Mouse (Mus musculus): ENCODE measurements around the gene Thrap3.
"Not testable (repeated sequence)": the region's sequence is repeated elsewhere in the genome, so short reads cannot be mapped to it uniquely, and the experiment has no call there.

Thrap3 gene

DNA sequence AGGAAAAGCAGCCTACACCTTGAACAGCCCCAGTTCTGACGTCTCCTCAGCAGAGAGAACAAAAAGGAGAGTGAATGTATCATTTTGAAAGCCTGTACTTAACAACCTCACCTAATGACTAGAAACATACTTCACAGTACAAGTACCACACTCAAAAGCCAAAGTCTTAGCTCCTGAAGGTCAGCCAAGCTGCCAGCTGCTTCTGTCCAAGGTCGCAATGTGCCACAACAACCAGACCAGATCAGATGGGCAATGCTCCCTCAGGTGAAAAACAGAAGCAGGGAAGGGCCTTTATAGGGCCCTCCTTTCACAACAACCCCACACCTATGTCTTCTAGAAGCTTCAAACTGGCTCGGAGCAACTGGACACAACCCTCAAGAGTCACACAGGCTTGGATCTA, 36.5 kb downstream of the Thrap3 start:
- no peak for DNase-seq (ENCODE audit: low spot score in 2 of 2)

DNA sequence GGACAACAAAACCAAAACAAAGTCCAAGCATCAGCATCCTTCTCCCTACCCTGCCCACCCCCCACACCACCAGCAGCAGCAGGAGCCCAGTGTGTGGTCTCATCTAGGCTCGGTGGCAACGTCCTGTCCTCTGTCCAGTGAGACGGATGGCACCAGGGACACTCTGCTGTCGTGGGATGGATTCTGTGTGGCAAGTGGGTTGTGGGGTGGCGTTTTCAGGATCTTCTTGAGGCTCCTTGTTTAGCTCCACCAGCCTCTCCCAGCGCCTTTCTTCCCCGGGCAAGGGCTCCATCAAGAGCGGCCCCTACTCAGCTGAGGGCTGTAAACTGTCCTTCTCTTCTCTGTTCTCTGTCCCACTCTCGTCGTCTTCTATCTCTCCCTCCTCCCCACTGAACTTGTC, 37.5 kb downstream of the Thrap3 start:
- not testable (repeated sequence) for DNase-seq (ENCODE audit: low spot score in 2 of 2)

DNA sequence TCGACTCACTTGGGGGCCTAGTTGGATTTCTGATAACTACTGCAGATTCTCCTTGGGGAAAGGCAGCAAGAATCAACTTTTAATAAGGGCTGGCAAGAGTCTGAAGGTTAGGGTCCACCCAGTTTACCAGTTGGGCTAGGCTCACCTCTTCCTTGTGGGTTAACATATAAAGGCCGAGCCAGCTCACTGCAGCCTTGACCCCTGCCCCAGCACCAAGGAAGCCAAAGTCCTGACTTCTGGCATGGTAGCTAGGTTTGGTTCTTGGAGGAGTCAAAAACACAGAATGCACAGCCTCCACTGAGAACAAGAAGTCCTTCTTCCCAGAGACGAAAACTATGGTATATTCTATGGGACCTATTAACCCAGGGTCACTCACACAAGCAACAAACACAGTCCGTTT, 38.9 kb downstream of the Thrap3 start:
- no peak for DNase-seq (ENCODE audit: low spot score in 2 of 2)

DNA sequence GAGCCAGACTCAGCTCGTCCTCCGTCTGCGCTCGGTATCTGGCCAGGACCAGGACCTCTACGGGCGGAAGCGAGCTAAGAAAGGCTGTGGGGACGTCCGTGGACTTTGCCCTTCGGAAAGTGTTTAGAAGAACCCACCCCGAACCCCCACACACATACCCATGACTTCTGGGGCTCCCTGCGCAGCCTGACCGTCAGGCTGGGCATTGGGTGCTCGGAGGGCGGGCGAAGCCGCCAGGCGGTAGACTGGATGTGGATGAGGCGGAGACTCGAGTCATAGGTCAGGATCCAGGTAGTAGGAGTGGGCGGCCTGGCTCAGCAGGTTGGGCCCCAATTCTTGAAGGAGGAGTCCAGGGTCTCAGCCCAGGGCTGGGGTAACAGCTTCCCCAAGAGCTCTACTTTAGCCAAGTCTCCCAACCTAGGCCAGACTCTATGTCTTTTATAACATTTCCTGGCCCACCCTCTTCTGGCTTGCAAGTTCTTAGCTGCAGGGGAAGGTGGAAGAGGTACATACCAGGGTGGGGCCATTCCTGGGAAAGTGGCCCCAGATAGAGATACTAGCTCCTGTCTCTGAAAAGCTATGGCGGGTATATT, 39.4 kb downstream of the Thrap3 start, which contains the start of gene Sh3d21:
Gene Sh3d21, minus strand, starts transcription at position 425 of the 593 bp plus-strand sequence.
- DNase-seq (ENCODE audit: low spot score in 2 of 2), result no peak

DNA sequence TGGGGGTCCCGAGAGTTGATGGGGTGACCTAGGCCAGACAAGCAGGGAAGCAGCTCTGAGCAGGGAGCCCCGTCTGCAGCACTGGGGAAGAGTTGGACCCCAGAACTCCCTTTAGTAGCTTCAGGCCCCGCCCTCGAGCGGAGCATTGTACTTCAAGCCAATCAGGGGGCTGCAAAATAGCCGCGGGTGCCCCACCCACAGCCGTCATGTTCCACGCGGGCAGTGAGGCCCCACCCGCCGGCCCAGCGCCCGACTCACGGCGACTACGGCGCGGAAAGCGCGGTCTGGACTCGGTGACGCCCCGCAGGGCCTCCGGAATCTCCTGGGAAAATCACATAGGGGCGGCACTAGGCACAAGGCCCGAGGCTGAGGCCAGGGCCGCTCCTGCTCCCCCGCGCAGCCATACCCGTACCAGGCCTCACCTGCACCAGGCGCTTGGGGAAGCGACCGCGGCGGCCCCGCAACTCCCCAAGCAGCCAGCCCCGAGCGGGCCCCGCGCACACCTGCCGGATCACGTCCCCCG, 40.0 kb downstream of the Thrap3 start:
- DNase-seq (ENCODE audit: low spot score in 2 of 2), result peak; percentile 78 to 83

DNA sequence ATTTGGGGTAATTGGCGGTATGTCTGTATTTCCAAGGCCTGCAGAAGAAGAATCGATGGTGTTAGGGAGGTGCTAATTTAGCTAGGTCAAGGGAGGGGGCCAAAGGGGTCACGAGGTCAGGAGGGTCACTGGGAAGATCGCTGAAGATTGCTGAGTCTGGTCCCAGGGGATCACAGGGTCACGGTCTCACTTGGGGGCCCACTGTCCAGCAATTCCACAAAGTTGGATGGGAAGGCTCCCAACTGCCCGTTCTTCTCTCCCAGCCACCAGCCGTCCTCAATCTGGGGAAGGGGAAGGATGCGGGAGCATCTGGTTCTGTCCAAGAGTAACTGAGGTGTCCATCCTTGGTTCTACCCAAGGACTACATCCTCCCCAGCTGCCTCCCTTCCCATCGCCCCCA, 40.6 kb downstream of the Thrap3 start:
- DNase-seq (ENCODE audit: low spot score in 2 of 2), result no peak

DNA sequence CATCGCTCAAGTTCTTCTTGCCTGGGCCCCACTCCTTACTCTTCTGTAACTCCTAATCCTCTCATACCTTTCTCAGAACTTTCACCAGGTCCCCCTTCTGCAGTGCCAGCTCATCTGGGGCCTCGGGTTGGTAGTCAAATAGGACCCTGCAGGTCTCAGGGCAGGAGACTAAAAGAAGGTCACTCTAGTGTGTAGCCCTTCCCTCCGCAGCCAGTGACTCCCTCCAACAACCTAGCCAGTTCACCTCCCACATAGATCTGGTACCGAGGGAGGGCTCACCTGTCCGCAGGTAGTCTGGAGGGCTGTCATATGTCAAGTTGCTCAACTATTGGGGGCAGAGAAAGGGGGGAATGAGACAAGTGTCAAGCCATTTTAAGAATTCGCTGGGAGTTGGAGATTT, 41.1 kb downstream of the Thrap3 start:
- no peak for DNase-seq (ENCODE audit: low spot score in 2 of 2)

DNA sequence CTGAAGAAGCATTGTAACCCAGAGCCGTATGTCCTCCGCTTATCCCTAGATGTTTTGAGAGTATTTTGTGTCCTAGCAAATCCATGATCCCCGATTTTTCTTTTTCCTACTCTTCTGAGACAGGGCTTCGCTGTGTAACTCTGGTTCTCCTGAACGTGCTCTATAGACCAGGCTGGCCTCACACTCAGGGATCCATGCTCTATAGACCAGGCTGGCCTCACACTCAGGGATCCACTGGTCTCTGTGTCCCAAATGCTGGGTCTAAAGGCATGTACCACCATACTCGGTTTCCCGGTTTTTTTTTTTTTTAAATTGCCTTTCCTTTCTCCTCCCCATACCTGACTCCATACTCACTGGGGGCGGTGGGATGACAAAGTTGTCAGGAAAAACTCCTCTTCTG, 41.6 kb downstream of the Thrap3 start:
- no peak for DNase-seq (ENCODE audit: low spot score in 2 of 2)

DNA sequence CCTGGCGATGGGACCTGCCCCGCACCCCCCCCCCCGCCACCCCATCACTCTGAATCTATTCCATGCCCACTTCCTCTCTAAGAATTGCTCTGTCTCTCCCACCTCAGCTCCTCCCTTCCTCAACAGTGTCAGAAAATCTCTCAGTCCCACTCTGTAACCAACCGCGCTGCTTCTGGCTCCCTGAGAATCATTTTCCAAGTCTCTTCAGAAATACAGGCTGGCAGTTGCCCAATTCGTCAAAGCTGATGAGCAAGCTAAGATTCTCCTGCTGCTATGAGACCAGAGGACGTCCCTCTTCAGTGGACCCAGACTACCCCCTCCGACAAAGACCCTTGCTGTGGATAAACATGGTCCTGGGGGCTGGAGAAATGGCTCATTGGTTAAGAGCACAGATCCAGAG, 43.1 kb downstream of the Thrap3 start:
- DNase-seq (ENCODE audit: low spot score in 2 of 2), result peak; percentile 32 to 44

DNA sequence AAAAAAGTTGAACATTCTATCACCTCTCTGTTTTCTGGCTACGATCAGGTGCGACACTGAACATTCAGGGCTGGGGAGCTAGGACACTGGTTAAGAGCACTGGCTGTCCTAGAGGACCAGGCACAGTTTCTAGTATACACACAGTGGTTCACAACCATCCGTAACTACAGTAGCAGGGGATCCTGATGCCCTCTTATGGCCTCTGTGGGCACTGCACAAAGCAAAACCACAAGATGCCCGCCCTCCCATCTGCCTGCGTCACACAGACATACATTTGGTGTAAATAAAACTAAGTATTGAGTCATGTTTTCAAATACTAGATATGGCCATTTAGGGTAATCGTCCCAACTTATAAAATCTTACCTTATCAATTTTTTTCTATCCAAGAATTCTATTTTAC, 45.0 kb downstream of the Thrap3 start:
- DNase-seq (ENCODE audit: low spot score in 2 of 2), result no peak

DNA sequence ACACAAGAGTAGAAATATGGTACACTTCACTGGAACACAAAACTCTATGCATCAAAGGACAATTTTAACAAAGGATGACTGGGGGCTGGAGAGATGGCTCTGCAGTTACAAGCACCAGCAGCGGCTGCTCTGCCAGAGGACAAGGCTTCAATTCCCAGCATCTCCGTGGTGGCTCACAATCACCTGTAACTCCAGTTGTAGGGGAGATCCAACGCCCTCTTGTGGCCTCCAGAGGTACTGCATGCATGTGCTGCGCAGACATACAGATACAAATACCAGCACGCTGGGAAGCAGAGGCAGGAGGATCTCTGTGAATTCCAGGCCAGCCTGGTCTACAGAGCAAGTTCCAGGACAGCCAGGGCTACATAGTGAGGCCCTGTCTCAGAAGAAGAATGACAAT, 45.9 kb downstream of the Thrap3 start:
- no peak for DNase-seq (ENCODE audit: low spot score in 2 of 2)

DNA sequence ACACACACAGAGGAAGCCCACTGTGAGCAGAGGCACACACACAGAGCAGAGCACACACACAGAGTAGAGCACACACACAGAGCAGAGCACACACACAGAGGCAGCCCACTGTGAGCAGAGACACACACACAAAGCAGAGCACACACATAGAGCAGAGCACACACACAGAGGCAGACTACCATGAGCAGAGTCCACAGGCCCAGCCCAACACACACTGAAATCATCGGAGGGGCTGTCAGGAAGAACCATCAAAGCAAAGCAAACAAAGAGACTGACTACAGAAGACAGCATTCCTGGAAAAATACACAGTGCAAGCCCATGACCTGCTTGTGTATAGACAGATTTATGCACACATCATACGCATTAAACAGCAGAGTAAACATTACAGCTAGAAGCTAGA, 46.7 kb downstream of the Thrap3 start:
- no peak for DNase-seq (ENCODE audit: low spot score in 2 of 2)

DNA sequence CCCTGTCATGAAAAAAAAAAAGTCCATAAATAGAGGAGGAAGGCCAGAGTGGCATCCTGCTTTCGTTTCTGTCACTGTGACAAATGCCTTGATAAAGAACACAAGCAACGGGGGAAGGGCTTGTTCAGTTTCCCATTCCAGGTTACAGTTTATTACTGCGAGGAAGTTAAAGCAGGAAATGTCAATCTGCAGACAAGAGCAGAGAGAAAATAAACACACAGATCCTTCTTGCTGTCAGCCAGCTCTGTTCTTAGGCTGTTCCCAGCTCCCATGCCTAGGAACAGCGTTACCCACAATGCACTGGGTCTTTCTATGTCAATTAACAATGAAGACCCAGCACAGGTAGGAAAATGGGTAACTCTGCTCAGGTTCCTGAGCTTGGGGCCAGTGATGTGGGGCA, 47.4 kb downstream of the Thrap3 start:
- DNase-seq (ENCODE audit: low spot score in 2 of 2), result no peak

DNA sequence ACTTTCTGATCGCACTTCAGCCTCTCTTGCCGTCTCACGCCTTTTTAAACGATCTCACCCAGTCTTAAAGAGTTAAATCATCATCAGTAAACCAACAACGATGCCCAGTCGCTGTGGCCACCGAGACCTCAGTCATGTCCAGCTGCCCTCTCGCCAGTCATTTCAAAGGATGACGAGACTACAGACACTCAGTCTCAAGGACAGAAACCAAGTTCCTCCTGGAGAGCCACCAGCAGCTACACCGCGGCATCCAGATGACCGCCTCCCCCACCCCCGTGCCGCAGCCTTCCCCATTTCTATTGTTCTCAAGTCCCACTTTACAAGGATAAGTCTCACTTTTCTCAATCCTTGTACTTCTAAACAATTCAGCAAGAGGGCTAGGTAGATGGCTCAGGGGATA, 49.7 kb downstream of the Thrap3 start:
- DNase-seq (ENCODE audit: low spot score in 2 of 2), result no peak

DNA sequence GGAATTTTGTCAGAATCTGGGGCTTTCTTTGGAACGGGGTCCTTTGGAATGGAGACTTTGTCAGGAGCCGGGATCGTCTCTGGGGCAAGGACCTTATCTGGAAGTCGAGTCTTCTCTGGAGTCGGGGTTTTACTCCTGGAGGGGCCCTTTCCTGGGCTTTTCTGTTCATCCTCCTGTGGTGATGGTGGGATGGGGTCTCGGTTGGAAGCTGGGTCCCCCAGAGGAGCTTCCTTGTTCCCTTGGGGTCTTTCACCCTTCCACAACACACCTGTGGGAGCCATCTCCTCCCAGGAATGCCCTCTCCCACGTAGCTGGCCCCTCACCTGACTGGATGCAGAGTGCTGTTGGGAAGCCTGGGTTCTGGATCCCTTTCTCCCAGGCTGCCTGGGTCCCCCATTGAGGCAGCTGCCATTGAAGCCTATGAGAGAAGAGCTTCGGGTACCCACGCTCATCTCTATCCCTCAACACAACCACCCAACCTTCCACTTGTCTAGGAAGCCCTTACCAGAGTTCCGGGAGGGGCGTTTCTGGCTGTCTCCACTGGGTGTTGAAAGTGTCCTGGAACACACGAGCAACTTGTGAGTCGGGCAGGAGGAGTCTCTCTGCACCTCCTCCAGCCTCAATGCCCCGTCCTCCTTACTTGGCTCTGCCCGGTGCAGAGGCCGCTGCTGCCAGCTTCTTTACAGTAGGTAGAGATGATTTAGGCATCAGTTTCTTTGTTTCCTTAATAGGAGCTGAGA, 50.7 kb downstream of the Thrap3 start:
- no peak for DNase-seq (ENCODE audit: low spot score in 2 of 2)

DNA sequence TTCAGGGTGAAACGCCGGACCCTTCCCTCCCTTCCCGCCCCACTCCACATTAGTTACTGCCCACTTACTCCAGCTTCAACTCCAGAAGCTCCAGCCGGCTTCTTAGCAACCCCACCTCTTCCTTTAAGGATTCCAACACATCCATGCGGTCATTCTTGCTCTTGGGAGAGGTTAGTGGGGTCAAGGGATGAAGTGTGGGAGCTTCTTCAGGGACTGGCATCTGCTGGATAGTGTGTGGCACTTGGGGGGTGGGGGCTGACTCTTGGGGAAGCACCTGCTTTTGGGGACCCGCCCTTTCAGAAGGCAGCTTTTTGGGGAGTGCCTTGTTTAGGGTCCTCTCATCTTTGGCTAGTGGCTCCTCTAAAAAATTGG, 51.6 kb downstream of the Thrap3 start:
- no peak for DNase-seq (ENCODE audit: low spot score in 2 of 2)

DNA sequence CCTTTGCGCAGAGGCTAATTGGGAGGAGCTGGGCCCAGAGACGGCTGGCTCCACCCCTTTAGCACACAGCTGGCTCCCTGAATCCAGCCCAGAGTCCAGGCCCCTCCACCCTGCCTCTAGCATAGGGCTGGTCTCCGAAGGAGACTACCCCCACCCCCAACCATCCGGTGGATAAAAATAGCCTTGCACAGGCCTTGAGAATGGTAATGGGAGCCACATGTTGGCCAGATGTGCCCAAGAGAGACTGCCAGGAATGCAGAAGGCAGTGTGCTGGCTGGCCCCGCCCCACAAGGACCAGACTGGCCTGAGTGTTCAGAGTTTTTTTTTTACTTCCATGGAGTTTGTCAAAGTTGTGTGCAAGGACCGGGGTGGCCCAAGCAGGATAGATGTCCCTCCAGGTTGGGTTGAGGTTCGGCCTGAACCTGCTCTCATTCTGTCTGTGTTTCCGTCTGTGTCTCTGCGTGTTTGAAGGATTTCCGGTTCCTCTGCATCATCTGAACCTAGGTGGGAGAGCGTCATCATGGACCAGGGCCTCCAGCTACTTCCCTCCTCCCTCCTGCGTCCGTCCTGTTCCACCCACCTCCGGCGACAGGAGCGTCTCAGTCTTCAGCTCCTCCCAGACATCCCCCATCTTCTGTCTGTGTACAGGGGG, 52.1 kb downstream of the Thrap3 start:
- no peak for DNase-seq (ENCODE audit: low spot score in 2 of 2)

DNA sequence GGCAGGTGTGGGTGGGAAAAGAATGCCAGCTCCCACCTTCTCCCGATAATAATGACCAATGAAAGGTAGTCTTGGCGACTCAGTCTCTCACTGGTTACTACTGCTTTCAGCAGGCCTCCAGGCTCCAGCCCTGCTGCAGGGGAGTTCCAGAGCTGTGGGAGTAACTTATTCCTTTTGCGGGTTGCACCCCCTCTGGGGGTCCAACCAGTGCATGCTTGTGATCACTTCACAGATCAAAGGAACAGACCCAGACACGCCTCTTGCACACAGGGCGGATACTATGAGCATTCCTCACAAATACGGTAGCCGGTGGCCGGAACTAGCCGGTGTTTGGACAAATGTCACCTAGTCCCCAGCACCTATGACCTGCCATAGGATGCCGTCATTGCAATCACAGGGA, 52.8 kb downstream of the Thrap3 start:
- no peak for DNase-seq (ENCODE audit: low spot score in 2 of 2)

DNA sequence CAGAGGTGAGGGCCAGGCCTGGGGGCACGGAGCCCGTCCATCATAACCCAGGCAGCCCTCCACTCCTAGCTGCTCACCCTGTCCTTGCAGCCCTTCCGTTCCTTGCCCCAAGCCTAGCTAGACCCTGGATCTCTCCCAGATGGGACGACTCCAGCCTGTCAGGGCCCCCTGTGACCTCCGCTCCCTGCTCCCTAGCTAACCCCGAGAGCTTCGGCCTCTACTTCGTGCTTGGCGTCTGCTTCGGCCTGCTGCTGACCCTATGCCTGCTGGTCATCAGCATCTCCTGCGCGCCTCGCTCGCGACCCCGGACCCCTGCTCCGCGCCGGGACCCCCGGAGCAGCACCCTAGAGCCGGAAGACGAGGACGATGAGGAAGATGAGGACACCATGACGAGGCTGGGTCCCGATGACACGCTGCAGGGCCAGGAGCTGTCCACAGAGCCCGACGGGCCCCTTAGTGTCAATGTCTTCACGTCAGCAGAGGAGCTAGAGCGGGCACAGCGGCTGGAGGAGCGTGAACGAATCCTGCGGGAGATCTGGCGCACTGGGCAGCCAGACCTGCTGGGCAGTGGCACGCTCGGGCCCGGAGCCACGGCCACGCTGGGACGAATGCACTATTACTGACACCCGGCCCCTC, 53.4 kb downstream of the Thrap3 start:
- no peak for DNase-seq (ENCODE audit: low spot score in 2 of 2)

DNA sequence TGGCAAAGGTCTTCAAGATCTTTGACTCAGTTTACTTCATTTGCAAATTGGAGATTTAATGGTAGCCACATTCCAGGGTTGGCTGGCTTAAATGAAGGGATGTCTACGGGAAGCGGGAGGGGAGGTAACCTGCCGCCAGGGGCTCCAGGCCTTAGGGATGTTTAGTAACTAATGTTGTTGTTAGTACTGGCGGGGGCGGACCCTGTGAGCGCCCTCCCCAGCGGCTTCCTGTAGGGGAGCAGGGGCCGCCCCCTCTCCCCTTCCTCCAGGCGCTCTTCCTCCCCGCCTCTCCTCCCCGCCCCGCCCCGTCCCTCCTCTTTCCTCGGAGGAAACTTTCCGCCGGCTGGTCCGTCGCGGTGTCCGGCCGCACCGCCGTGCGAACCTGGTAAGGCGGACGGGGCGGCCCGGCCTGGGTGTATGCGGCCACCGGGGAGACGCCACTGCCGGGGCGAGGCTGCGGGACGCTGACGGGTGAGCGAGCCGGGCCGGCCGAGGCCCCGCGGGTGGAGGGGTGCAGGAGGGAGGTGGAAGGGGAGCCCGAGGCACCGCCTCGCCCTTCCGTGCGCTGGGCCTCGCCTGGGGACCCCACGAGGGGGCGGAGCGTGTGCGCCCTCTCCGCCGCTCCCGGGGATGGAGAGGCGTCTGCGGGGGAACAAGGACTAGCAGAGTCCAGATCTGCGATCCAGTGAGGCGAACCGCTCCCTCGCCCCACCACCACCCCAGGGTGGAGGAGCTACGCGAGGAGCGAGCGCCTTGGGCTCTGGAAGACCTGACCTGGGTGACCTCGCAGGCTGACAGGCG, 54.2 kb downstream of the Thrap3 start:
- DNase-seq (ENCODE audit: low spot score in 2 of 2), result no peak

DNA sequence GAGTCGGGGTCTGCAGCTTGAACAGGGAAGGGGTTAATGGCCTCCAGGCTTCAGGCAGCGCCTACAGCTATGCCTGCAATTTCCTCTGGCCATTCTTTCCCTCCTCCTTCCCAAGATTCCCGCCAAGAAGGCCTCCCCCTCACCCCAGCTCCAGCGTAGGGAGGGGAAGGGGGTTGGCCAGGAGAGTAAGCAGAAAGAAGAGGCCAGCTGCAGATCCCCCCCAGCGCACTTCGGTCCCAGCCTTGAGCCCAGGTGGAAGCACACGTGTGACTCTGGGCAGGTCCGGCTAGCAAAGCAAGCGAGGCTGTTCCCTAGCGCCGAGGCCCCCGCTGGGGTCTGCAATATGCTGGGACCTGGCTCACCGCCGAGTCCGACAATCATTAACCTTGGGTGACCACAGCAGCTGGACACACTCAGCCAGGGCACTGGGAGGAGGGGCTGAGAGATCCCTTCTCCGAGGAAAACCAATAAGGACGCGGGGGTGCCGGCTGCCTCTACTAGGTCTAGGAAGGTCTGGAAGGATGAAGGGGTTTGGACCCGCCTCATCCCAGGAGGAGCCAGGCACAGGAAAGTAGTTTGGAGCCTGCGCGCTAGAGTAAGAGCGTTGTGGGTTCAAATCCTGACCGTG, 54.9 kb downstream of the Thrap3 start, which contains the start of gene Eva1b:
Gene Eva1b, plus strand, starts transcription at position 212 of the 628 bp plus-strand sequence.
- no peak for DNase-seq (ENCODE audit: low spot score in 2 of 2)
